Mouse (Mus musculus): ENCODE data around the gene Ptchd4.

- TF ChIP-seq CTCF (IDR thresholded peaks at IDR 0.05; ENCODE audit: insufficient read depth, low read depth, low read length), result no peak
- no peak for TF ChIP-seq POLR2A (IDR thresholded peaks at IDR 0.05; ENCODE audit: insufficient read depth, low read depth, low read length)
These were observed 11.5 kb upstream of the Ptchd4 start for GRCm38 (mm10) chr17:42304262-42304661.
